Mouse (Mus musculus): Measurements from ENCODE around the gene Parl.

Parl gene

GRCm38 (mm10) chr16:20301770-20302649, at the start of gene Parl:
Gene Parl (minus strand): TSS chr16:20302387.
- DNase-seq, result peak; percentile 93

GRCm38 (mm10) chr16:20345464-20345863, 43.3 kb upstream of the Parl start:
- DNase-seq, result no peak

GRCm38 (mm10) chr16:20338616-20339015, 36.4 kb upstream of the Parl start:
- DNase-seq, result no peak

GRCm38 (mm10) chr16:20334918-20335317, 32.7 kb upstream of the Parl start:
- DNase-seq, result no peak

- no peak for DNase-seq
These were observed 26.1 kb upstream of the Parl start for GRCm38 (mm10) chr16:20328306-20328705.

- no peak for DNase-seq
These were observed 23.1 kb upstream of the Parl start, which contains the start of gene Cyp2ab1 for GRCm38 (mm10) chr16:20325286-20325685. Gene Cyp2ab1 (minus strand): TSS chr16:20325404.

GRCm38 (mm10) chr16:20323907-20324306, 21.7 kb upstream of the Parl start:
- DNase-seq, result no peak

GRCm38 (mm10) chr16:20322274-20322673, 20.1 kb upstream of the Parl start:
- peak; percentile 28 for DNase-seq

GRCm38 (mm10) chr16:20316770-20317169, 14.6 kb upstream of the Parl start:
- DNase-seq, result no peak

- no peak for DNase-seq
These were observed 13.1 kb upstream of the Parl start for GRCm38 (mm10) chr16:20315266-20315665.

GRCm38 (mm10) chr16:20312272-20312671, 10.1 kb upstream of the Parl start:
- DNase-seq, result no peak

GRCm38 (mm10) chr16:20300076-20300475, 2.1 kb downstream of the Parl start:
- DNase-seq, result no peak

- DNase-seq, result no peak
These were observed 21.9 kb downstream of the Parl start for GRCm38 (mm10) chr16:20280238-20280637.

- DNase-seq, result no peak
These were observed 22.8 kb downstream of the Parl start for GRCm38 (mm10) chr16:20279395-20279794.

GRCm38 (mm10) chr16:20272994-20273393, 29.2 kb downstream of the Parl start:
- no peak for DNase-seq

GRCm38 (mm10) chr16:20271339-20271738, 30.8 kb downstream of the Parl start:
- DNase-seq, result no peak

GRCm38 (mm10) chr16:20265089-20265488, 37.1 kb downstream of the Parl start:
- no peak for DNase-seq

- no peak for DNase-seq
These were observed 44.3 kb downstream of the Parl start for GRCm38 (mm10) chr16:20257926-20258325.

GRCm38 (mm10) chr16:20248442-20249174, 53.6 kb downstream of the Parl start:
- DNase-seq, result no peak

GRCm38 (mm10) chr16:20247103-20247502, 55.1 kb downstream of the Parl start:
- DNase-seq, result no peak

- peak; percentile 51 for DNase-seq
These were observed 61.4 kb downstream of the Parl start, which contains the start of gene Map6d1 for GRCm38 (mm10) chr16:20240468-20241414. Gene Map6d1 (minus strand): TSS chr16:20241358.

- DNase-seq, result no peak
These were observed 63.5 kb downstream of the Parl start for GRCm38 (mm10) chr16:20238646-20239045.

- no peak for DNase-seq
These were observed 64.8 kb downstream of the Parl start for GRCm38 (mm10) chr16:20237426-20237825.
